Mouse (Mus musculus): ENCODE data around the gene Dnaja2.

- TF ChIP-seq CTCF (IDR thresholded peaks at IDR 0.05; ENCODE audit: low read depth, low read length) (no peak), POLR2AphosphoS5 (IDR thresholded peaks at IDR 0.05; ENCODE audit: insufficient replicate concordance, low read depth, low read length) (no peak), GATA2 (IDR thresholded peaks at IDR 0.05; ENCODE audit: borderline replicate concordance, low read depth, low read length) (no peak), GATA1 (IDR thresholded peaks at IDR 0.05; ENCODE audit: borderline replicate concordance, low read length) (no peak)
Measured at GRCm38 (mm10) chr8:85528959-85529358, 26.2 kb downstream of the Dnaja2 start.

Data from G1E (cell line).